8 mouse cellular contexts compared by ENCODE assay signal in the genomic region with DNA sequence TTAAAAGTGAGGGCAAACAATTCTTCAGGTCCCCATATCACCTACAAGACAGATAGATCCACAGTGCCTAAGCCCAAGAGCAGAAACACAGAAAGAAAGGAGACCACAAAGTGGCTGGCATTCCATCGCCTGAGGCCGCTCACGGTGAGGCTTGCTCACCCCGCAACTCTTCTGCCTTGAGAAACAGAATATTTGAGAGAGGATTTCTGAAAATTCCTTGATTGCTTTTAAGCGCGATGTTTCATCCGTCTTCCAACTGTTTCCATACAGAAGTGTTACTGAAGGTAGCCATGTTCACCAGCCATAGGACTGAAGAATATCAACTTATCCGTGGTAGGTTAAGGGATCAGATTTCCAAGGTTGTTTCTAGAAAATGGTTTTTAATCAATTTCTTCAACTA.
DNase-seq lines count a peak whose midpoint lies in the region; ATAC-seq lines count a peak whose summit lies in the region.

No protein-coding gene starts in this region.

- peak overlapping the region; percentile 76; the same call in 1 of the 2 replicates for H3K27ac ChIP-seq in forebrain, embryonic 10.5 days
- no peak overlapping the region for H3K27ac ChIP-seq in forebrain, embryonic 11.5 days (ENCODE audit: low read depth, low read length)
- H3K27ac ChIP-seq in lung, embryonic 15.5 days: peak overlapping the region; percentile 32
- no peak overlapping the region for H3K27ac ChIP-seq in intestine, embryonic 15.5 days
- peak overlapping the region; percentile 45 for H3K27ac ChIP-seq in stomach, embryonic 14.5 days (ENCODE audit: low read length)

- 88% methylated on average over 8 of the region's 8 CpGs for WGBS in forebrain, embryonic 10.5 days
- 91% methylated on average over 8 of the region's 8 CpGs for WGBS in forebrain, embryonic 11.5 days
- WGBS in lung, embryonic 15.5 days: 67% methylated on average over 8 of the region's 8 CpGs
- 66% methylated on average over 8 of the region's 8 CpGs for WGBS in intestine, embryonic 15.5 days
- whole genome bisulfite sequencing in stomach, embryonic 14.5 days: 64% methylated on average over 8 of the region's 8 CpGs

- no peak overlapping the region for H3K4me3 ChIP-seq in forebrain, embryonic 10.5 days
- no peak overlapping the region for H3K4me3 ChIP-seq in forebrain, embryonic 11.5 days (ENCODE audit: low read depth, low read length)
- no peak overlapping the region for H3K4me3 ChIP-seq in lung, embryonic 15.5 days
- H3K4me3 ChIP-seq in intestine, embryonic 15.5 days (replicated peaks): no peak overlapping the region
- H3K4me3 ChIP-seq in stomach, embryonic 14.5 days (ENCODE audit: low read depth, low read length): no peak overlapping the region

- H3K9ac ChIP-seq in forebrain, embryonic 11.5 days (ENCODE audit: low read length): no peak overlapping the region
- no peak overlapping the region for H3K9ac ChIP-seq in lung, embryonic 15.5 days
- H3K9ac ChIP-seq in intestine, embryonic 15.5 days: no peak overlapping the region
- H3K9ac ChIP-seq in stomach, embryonic 14.5 days (replicated peaks; ENCODE audit: low read depth, low read length): no peak overlapping the region

- H3K27me3 ChIP-seq in forebrain, embryonic 10.5 days (ENCODE audit: poor library complexity, severe bottlenecking): no peaks in the 10 kb centered on the region
- no peaks in the 10 kb centered on the region for H3K27me3 ChIP-seq in forebrain, embryonic 11.5 days (ENCODE audit: control insufficient read depth, insufficient read depth, low read length)
- H3K27me3 ChIP-seq in lung, embryonic 15.5 days: no peaks in the 10 kb centered on the region
- no peaks in the 10 kb centered on the region for H3K27me3 ChIP-seq in intestine, embryonic 15.5 days (replicated peaks)
- no peaks in the 10 kb centered on the region for H3K27me3 ChIP-seq in stomach, embryonic 14.5 days (ENCODE audit: control insufficient read depth, insufficient read depth, low read length)

- H3K4me1 ChIP-seq in forebrain, embryonic 10.5 days: peaks cover 12% of the 10 kb centered on the region
- no peaks in the 10 kb centered on the region; the same call in 1 of the 2 replicates for H3K4me1 ChIP-seq in forebrain, embryonic 11.5 days (replicated peaks; ENCODE audit: control insufficient read depth, insufficient read depth, low read length)
- peaks cover 15% of the 10 kb centered on the region for H3K4me1 ChIP-seq in lung, embryonic 15.5 days
- H3K4me1 ChIP-seq in intestine, embryonic 15.5 days (replicated peaks): no peaks in the 10 kb centered on the region
- H3K4me1 ChIP-seq in stomach, embryonic 14.5 days (ENCODE audit: control insufficient read depth, insufficient read depth, low read length): 0 out of 2 replicates have a peak, but pooled peaks cover 6% of the 10 kb centered on the region

- no peak for ATAC-seq in forebrain, embryonic 11.5 days (replicated peaks; ENCODE audit: low FRiP score)
- no peak for ATAC-seq in lung, embryonic 15.5 days (ENCODE audit: borderline replicate concordance, extremely low read depth, low FRiP score, low TSS enrichment)
- ATAC-seq in intestine, embryonic 15.5 days: peak; percentile 13; the same call in 1 of the 2 replicates
- ATAC-seq in stomach, embryonic 14.5 days (ENCODE audit: insufficient number of reproducible peaks, insufficient read depth, low FRiP score, low read depth): no peak

- H3K9me3 ChIP-seq in forebrain, embryonic 10.5 days: no peaks in the 10 kb centered on the region
- H3K9me3 ChIP-seq in forebrain, embryonic 11.5 days (ENCODE audit: control insufficient read depth, low read length): no peaks in the 10 kb centered on the region
- H3K9me3 ChIP-seq in lung, embryonic 15.5 days: no peaks in the 10 kb centered on the region
- H3K9me3 ChIP-seq in intestine, embryonic 15.5 days: no peaks in the 10 kb centered on the region
- no peaks in the 10 kb centered on the region for H3K9me3 ChIP-seq in stomach, embryonic 14.5 days (ENCODE audit: control insufficient read depth, low read depth, low read length)

- no peak for DNase-seq in forebrain, embryonic 10.5 days (ENCODE audit: extremely low spot score, low spot score)
- no peak for DNase-seq in forebrain, embryonic 11.5 days (ENCODE audit: low spot score)
- DNase-seq in lung, postnatal 4 days: no peak
- no peak for DNase-seq in testis, postnatal 10 days (ENCODE audit: low spot score)
- DNase-seq in thymus, postnatal 10 days (ENCODE audit: low spot score in 2 of 2): no peak

- no peaks in the 10 kb centered on the region for H3K36me3 ChIP-seq in forebrain, embryonic 10.5 days (replicated peaks)
- H3K36me3 ChIP-seq in forebrain, embryonic 11.5 days (ENCODE audit: control insufficient read depth, insufficient read depth, low read length): no peaks in the 10 kb centered on the region
- no peaks in the 10 kb centered on the region for H3K36me3 ChIP-seq in lung, embryonic 15.5 days
- H3K36me3 ChIP-seq in intestine, embryonic 15.5 days: no peaks in the 10 kb centered on the region
- no peaks in the 10 kb centered on the region for H3K36me3 ChIP-seq in stomach, embryonic 14.5 days (ENCODE audit: control insufficient read depth, insufficient read depth, low read length)

- H3K4me2 ChIP-seq in forebrain, embryonic 11.5 days (ENCODE audit: low read depth, low read length, severe bottlenecking): no peak overlapping the region
- H3K4me2 ChIP-seq in lung, embryonic 15.5 days: peak overlapping the region; percentile 24; the same call in 1 of the 2 replicates
- no peak overlapping the region for H3K4me2 ChIP-seq in intestine, embryonic 15.5 days (replicated peaks)
- H3K4me2 ChIP-seq in stomach, embryonic 14.5 days (replicated peaks; ENCODE audit: low read depth, low read length): peak overlapping the region; percentile 28; the same call in 1 of the 2 replicates

Comparison
In these comparisons a context has a peak if more than half of its experiments do, and no peak if none do; other contexts are left out.
1. H3K27ac ChIP-seq: peak in forebrain, embryonic 10.5 days (single experiment), lung, embryonic 15.5 days (single experiment) and stomach, embryonic 14.5 days (single experiment); none in forebrain, embryonic 11.5 days (single experiment) and intestine, embryonic 15.5 days (single experiment).
2. H3K4me2 ChIP-seq: peak in lung, embryonic 15.5 days (single experiment) and stomach, embryonic 14.5 days (single experiment); none in forebrain, embryonic 11.5 days (single experiment) and intestine, embryonic 15.5 days (single experiment).